Mouse (Mus musculus) kidney, postnatal 10 days (tissue): Measurements from ENCODE around the gene Taf1c.

Experiments
- DNase-seq: peaks from one replicate; pipeline ENCODE4 v3.0.0; 2021; ENCODE audit warnings: mixed read lengths

The Taf1c gene

DNA sequence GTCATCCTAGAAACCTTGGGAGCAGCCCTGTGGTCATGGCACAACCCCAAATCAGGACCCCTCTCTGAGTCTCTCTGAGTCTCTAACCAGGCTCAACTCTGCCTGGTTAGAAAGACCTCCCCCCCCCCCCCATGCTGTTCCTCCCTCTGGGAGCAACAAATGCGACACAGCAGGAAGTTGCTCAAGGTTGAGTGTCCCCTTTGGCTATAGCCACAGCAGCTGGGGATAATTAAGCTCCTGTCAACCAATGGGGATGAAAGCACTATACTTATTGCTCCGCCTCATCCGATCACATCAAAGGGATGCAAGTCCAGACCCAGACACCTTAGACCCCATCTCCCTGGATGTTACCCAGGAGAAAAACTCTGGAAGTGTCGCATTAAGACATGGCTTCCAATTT, 17.5 kb upstream of the Taf1c start:
- no peak for DNase-seq

DNA sequence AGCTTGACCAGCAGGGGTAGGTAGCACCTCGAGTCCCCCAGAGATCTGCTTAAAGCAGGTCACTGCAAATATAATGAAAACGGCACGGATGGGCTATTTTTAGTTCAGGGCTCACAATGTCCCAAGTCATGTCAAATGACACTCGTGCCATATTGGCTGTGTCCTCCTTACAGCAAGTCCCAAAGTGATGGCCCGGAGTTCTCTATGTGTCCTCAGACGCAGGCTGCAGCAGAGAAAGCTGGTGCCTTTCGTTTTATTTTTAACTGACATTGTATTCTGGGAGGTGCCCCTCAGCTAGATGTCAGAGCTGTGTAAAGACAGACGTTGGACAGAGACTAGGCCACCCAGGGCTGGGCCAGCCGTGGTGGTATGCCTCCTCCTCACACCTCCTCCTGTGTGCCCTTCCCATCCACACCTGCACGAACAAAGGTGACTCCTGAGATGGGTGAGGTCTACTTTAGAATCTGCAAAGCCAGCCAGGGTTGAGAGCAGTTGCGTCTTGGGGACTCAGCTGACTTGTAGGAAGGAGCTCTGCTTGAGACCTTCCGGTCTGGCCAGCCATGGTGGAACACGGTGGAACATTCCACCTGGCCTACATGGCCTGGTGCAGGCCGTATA, 15.9 kb upstream of the Taf1c start:
- DNase-seq, result no peak

DNA sequence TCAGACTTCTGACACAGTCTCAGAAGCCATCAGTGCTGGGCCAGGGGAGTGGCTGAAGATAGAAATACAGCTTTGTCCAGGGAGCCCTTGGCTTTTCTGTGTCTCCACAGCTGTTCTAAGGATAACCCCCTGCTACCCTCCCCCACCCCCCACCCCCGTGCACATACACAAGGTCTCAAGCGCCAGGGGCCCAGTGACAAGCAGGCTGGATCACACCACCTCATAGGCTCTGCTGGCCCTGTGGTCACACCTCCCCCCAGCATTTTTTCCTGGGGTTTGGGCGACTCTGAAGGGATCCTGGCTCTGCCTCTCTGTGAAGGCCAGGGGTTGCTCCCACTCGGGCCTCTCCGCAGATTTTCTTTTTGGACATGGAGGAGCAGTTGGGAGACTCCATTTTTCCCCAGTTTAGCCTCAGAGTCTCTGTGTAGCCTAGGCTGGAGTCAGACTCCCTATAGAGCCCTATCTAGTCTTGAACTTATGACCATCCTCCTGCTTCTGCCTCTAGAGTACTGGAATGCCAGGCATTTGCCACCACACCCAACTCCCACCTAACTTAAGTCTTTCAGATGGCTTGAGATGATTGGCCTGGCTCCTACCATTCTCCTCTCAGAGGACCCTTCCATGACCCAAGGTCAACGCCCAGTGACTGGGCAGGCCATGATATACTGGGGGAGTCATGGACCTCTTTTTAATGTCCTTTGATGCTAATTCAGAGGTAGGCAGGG, 15.3 kb upstream of the Taf1c start:
- DNase-seq, result no peak

DNA sequence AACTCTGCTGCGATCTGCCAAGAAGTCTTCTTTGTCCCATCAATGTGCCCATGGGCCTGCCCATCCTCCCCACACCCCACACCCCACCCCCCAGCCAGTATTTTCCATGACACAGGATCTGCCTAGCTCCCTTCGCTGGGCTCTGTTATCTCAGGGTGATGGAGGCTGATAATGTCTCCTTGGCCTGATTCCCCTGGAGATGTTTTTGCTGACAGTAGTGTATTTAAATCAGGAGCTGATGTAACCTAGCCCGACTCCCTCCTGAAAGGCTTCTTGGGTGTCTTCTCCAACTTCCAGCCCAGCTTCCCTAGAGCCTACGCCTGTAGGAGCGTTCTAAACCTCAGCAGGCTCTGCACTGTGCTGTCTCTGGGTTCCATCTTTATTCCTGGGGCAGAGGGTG, 13.9 kb upstream of the Taf1c start:
- DNase-seq, result no peak

DNA sequence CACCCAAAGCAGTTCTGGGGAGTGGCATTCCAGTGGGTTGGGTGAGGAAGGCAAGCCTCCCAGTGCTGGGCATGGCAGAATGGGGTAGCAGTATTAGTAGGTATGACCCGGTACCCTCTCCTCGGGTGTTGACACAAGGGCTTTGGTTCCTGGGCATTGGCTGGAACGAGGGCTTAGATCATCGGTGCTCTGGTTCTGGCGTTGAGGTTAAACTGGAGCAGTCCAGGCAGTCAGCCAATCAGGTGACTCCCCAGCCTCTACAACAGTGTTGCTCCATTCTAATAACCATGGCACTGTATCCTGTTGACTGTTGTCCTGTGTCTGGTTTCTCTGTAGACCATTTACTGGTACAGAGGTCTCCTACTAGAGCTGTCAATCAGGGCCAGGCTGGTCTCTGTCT, 12.6 kb upstream of the Taf1c start:
- DNase-seq, result no peak

DNA sequence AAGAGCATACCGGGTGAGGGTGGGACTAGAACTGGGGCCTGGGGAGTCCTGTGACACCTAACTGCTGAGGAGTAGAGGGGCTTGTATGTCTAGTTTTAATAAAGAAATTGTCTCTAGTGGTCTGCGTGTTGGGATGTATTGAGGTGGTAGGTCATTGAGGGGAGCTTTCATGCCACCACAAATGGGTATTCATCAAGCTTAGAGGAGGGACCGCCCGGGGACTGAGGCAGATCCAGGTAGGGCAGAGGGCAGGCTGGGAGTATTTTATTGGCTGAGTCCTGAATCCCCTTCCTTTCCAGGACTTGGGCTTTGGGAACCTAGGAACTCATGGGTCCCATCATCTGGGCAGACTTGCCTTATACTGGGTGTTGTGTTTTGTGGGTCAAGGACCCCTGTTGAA, 11.8 kb upstream of the Taf1c start:
- DNase-seq, result no peak

DNA sequence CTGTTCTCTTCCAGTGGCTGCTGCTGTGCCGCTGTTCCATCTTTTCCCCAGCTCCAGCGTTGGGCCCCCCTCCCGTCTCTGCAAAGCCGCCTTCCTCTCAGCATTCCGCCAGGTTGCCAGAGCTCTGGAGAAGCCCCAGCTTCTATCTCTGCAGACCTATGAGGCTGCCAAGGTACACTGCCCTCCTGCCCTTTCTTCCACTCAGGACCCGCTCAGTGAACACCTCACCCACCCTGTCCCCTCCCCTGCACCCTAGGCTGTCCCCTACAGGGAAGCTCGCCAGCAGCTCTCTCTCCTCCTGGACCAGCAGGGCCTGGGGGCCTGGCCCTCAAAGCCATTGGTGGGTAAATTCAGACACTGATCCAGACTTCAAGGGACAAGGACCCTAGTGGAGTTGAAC, 11.3 kb upstream of the Taf1c start:
- DNase-seq, result no peak

DNA sequence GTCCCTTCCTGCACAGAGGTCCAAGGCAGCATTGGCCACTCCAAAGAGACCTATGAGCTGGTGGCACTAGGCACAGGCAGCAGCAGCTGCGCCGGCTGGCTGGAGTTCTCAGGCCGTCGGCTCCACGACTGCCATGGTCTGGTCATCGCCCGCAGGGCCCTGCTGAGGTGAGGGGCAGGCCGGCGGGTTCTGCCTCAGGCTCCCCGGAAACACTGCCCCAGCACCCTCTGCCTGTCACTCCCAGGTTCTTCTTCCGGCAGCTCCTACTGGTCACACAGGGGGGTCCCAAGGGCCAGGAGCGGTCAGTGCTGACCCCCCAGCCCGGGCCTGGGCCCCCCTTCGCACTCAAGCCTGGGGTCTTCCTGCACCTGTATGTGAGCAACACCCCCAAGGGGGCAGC, 10.1 kb upstream of the Taf1c start:
- DNase-seq, result no peak

DNA sequence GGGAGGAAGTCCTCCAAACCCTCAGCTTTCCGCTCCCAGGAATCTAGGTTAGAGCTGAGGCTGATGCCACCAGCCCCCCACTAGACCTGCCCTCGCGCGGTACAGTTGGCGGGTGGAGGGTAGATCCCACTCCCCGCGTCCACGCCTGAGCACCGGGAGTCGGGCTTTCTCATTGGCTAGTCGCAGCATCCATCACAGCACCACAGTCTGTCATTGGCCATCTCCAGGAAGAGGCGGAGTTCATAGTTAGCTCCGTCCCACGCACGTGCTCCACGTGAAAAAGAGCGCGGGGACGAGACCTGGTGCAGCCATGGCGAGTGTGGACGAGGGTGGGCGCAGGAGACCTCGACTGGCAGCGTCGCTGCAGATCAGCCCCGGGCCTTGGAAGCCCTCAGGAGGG, 7.4 kb upstream of the Taf1c start, which contains the start of gene Adad2:
Gene Adad2 (plus strand): TSS at position 277 of the 400 bp plus-strand sequence.
- DNase-seq, result no peak

DNA sequence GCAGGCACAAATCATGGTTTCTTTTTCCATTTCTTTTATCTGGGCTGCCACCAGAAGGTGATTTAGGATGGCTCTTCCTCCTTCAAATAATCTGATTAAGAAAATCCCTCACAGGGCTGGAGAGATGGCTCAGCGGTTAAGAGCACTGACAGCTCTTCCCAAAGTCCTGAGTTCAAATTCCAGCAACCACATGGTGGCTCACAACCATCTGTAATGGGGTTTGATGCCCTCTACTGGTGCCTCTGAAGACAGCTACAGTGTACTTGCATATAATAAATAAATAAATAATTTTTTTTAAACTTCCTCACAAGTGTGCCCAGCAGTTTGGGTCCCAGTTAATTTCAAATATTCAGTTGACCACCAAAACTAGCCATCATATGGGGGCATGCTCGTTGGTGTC, 1.2 kb upstream of the Taf1c start:
- no peak for DNase-seq

DNA sequence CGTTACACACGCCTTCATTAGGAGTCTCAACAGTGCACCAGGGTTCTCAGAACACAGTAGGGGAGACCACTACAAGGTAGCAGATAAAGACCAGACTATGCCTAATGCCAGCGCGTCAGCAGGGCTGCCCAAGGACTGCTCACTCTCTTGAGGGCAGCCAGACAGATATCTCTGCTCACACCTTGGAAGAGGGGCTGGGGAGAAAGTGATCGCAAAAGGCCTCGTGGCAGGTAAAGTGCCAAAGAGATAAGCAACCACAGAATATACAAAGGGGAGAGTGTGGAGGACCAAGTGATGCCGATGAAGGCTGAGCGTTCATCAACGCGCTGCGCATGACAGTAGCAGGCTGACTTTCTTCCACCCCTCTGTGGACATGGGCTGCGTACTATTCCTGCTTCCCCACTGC, 621 bp downstream of the Taf1c start:
- no peak for DNase-seq

DNA sequence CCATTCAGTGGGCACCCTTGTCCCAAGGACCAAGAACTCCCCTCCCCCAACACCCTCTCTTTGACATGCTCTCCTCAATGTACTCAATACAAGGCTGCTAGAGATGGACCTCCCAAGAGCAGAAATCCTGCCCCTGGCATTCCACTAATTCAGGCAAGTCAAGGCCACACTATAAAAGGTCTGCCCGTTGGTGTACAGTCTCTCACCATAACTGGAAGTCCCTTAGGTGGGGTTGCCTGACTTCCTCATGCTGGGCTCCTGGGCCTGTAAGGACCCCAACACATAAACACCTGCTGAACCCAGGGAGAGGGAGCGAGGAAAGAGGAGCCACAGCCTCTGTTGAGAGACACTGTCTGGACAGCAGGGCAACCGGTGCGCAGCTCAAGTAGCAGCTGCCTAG, 1.3 kb downstream of the Taf1c start:
- no peak for DNase-seq

DNA sequence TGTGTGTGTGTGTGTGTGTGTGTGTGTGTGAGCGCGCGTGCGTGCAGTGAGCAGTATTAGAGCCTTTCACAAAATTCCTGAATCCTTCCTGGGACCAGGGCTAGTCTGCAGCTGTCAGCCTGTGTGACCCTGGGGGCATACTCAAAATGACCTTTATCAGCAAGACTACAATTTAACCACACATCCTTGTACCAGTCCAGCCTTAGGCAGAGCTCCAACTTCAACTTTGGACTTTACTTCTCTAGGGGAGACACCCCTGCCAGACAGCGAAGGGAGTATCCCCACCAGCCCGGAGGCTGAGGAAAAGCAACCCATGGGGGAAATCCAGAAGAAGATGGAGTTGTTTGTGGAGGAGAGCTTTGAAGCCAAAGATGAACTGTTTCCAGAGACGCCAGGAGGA, 13.6 kb downstream of the Taf1c start:
- DNase-seq, result no peak

DNA sequence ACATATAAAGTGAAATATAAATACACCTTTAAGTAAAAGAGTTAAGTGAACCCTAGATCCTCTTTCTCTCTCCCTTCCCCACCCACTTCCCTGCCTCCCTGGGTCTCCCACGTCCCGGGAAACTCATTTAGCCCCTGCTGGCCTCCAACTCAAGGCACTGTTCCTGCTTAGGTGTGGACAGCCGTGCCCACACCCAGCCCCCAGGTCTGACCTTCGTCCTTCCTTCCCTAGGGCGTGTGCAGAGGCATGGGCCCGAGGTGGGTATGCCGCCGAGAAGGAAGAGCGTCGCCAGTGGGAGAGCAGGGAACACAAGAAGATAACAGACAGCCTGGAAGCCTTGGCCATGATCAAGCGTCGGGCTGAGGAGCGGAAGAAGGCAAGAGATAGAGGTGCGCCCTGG, 14.7 kb downstream of the Taf1c start:
- no peak for DNase-seq

DNA sequence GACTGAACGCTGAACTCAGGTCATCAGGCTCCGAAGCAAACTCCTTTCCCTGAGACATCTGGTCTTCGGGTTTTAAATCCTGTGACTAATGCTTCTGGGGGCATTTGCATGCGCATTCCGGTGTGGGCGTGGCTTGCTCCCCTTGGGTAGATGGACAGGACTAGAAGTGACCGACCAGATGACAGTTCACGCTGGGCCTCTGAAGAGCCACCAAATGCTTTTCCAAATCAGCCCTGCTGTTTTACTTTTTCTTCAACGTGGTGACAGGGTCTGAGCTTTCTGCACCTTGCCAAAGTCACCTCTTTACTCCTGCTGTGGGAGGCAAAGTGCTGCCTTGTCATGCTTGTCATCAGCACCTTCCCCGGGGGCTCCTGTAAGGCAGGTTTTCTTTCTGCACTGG, 16.2 kb downstream of the Taf1c start:
- DNase-seq, result no peak

DNA sequence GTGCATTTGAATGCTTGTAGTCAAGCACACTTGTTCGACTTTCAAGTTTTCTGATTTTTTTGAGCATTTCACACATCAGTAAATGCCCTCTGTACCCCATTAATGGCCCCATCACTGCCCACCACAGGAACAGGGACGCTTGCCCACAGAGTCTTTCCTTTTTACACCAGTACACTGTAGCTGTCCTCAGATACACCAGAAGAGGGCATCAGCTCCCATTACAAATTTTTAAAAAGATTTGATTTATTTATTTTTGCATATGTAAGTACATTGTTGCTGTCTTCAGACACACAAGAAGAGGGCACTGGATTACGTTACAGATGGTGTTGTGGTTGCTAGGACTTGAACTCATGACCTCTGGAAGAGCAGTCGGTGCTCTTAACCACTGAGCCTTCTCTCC, 16.7 kb downstream of the Taf1c start:
- no peak for DNase-seq

DNA sequence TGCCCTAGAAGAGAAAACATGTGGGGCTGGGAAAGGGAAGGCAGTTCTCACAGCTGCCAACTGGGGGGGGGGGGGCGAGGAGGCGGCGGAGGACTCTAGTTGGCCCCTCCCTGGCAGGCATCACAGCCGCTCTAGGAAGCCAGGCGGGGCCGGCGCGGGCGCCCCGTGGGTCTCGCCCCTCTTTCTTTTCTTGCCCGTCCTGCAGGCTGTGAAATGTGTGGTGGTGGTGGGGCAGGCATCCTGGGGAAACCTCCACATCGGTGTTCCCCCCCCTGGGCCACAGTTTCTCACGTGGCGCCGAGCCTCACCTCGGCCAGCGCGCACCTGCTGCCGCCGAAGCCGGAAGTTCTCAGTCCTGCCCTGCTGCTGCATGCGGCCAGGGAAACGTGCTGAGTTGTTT, 19.1 kb downstream of the Taf1c start:
- no peak for DNase-seq

DNA sequence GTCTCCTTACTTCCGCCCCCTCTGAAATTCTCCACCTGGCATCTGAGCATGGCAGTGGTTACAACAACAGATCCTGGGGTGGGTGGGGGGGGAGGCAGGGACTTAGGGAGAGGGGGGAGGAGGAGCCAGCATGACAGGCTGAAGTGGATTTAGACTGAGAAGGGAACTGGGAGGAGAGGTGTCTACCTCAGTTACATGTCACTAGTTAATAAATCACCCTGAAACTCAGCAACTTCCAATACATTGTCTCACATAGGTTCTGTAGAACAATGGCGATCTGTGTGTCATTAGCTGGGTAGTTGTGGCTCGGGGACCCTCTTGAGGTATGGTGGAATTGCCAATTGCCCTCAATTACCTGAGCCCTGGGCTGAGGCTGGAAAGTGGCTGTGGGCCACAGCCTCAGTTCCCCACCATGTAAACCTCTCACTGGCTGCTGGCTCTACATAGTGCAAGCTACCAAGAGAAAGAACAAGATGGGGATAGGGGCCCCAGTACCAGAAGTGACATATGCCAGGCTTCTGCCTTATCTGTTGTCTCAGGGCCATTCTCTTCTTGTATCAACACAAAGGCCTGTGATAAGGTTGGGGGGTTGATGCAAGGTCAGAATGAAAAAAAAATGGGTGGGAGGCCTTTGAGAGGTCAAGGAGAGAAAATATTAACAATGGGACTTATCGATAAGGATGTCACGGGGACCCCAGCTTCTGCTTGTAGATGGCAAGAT, 24.4 kb downstream of the Taf1c start:
- DNase-seq, result no peak

DNA sequence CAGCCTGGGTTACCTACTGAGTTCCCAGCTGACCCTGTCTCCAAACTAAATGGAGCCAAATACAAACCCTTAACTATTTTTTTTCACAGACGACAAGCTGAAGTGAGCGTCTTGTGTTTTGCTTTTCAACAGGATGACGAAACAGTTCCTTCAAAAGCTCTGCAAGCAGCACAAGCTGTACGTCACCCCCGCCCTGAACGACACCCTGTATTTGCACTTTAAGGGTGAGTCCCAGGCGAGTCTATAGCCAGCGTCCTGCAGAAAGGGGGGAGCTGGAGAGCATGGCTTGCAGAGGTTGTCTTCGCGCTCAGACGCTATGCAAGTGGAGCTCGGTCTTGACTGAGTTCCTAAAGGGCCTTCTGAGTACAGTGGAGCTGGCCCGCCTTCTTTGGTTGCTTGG, 25.9 kb downstream of the Taf1c start:
- no peak for DNase-seq

DNA sequence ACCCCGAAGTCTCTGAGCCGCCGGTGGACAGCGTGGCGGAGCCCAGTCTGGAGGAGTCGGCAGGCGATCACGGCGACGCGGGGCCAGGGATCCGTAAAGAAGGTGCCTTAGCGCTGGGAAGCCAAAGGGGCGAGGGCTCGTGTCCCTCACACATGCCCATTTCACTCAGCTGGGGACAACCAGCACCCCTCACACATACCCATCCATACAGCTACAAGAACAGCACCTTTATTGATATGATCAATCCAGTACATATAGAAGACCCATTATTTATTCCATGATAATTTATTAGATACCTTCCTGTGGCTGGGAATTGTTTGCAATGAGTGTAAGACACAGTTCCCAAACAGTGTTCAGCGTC, 29.7 kb downstream of the Taf1c start:
- no peak for DNase-seq

DNA sequence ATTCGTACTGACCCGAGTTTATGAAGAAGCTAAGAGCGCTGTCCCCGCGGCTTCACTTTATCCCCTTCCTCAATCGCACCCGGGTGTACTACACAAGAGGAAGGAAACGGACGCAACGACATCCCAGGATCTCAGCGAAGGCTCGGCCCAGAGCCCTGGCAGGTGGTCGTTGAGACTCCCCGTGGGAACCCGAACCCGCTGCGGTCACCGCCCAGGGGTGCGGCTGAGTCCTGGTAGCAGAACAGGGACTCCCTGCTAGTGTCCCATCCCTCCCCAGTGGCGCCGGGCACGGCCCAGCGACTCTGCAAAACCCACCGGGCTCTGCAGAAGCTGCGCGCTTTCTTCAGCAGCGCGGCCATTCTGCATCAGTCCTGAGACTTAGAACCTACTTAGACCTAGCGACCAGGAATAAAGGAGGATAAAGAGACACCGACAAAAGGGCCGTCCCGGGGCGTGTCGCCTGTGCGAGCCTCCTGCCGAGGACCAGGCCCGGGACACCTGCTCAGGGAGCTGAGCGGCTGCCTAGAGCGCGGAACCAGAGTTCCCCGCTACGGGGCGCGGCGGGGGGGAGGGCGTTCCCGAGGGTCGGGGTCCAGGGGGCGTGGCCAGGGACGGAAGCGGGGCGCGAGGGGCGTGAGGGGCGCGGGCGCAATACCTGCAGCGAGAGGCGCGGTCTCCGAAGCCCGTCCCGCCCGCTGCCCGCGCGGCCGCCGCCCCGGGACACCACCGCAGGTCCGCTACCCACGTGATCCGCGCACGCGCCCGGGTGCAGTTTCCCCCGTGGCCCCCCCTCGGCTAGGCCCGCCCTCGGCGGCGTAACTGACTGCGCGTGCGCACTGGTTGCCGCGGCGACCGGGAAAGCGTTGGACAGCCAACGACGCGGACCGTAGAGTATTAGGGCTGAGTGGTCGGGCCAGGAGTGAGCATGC, 30.3 kb downstream of the Taf1c start, which contains the start of the genes Hsdl1 and Dnaaf1:
Gene Hsdl1 (minus strand): TSS at position 747 of the 929 bp plus-strand sequence.
Gene Dnaaf1 (plus strand): TSS at position 799 of the 929 bp plus-strand sequence.
- DNase-seq, result peak; percentile 98

DNA sequence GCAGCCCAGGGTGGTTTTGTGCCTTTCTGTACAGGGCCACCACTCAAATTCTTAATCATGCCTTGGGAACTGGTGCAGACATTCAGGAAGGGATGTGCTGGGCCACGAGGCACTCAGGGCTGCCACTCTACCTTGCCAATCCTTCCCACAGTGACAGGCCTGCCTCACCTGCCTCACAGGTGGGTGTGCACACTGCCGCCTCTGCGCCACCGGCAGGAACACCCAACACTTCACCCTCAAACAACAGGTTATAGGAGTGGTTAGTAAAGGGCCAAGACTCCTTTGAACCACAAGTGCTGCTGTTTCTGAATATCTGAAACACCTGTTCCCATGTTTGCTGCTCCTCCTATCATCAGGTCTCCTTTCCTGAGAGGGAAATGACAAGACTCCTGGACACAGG, 32.6 kb downstream of the Taf1c start:
- DNase-seq, result no peak

DNA sequence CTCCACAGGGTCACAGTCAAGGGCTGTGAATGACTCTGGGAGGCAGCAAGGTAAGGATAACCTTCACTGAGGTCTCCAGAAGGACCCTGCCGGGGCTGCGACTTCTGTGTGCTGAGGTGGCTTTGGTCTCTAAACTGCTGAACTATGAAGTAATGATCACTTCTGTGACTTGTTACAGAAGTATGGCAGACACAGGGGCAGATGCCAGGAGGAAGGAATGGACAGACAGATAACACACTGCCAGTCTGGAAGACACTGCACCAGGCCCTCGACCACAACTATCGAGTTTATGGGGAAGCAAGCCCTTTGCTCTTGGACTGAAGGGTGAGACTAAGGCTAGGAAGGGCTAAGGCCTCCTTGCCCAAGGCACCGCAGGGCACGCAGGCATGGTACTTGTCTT, 33.9 kb downstream of the Taf1c start:
- no peak for DNase-seq
